Mouse (Mus musculus) heart, postnatal 0 days (tissue): ENCODE data around the gene Tec.

ENCODE experiments used
- CTCF ChIP-seq: IDR thresholded peaks from 2 replicates; pipeline ENCODE4 v1.5.1; 2016; ENCODE audit warnings: antibody characterized with exemption, control low read depth, low read depth
- EP300 ChIP-seq: IDR thresholded peaks from 2 replicates; pipeline ENCODE4 v1.6.1; 2016; ENCODE audit warnings: antibody characterized with exemption, low read depth

- TF ChIP-seq EP300: no peak
- no peak for TF ChIP-seq CTCF
Observed at GRCm38 (mm10) chr5:72916048-72916447, 47.8 kb upstream of the Tec start.
